Mouse (Mus musculus) telencephalon, adult 2 months (tissue): ENCODE measurements at regions not wholly inside any gene's neighbourhood (a gene's known extent, or its start where the extent isn't known, plus 50 kb on each side); places are given as distances from the start of the nearest gene placed in this dataset.

Source experiments
- DNase-seq: peaks from one replicate; pipeline ENCODE4 v3.0.0-alpha.2; 2011; ENCODE audit warnings: low read depth, low spot score

DNA sequence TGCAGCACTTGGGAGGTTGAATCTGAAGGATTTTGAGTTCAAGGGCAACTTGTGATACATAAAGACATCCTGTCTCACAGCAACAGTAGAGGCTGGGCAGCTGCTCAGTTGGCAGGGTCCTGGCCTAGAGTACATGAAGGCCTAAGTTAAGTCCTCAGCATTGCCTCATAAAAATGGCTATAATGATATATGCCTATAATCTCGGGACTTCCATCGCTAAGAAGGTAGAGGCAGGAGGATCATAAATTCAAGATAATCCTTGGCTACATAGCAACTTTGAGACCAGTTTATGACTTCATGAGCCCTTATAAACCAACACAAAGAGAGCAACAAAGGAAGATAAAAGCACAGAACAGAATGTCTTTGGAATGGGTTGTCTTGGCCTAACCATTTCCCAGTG lies 570.0 kb upstream of the Auts2 start:
- no peak for DNase-seq

GRCm38 (mm10) chr5:133106691-133107354 lies 563.7 kb upstream of the Auts2 start:
- no peak for DNase-seq

GRCm38 (mm10) chr5:133096340-133096739 lies 553.2 kb upstream of the Auts2 start:
- no peak for DNase-seq

GRCm38 (mm10) chr5:133084859-133085258 lies 541.7 kb upstream of the Auts2 start:
- DNase-seq = no peak

DNA sequence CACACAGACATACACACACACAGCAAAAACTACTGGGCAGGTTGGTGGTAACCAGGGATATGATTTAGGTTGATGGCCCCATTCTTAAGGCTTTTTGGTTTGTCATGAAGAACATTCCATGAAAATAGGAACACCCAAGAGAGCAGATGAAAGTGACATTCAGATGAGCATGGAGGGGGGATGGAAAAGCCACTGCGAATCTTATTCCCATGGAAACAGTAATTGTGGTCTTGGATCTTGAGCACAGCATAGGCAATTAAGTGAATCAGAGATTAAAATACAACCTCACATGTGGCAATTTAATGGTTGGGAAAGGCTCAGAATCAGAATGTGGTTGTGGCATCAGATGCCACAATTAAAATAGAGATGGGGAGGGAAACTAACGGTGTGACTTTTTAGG lies 537.6 kb upstream of the Auts2 start:
- peak; percentile 28 for DNase-seq

GRCm38 (mm10) chr5:133078916-133079315 lies 535.8 kb upstream of the Auts2 start:
- no peak for DNase-seq

DNA sequence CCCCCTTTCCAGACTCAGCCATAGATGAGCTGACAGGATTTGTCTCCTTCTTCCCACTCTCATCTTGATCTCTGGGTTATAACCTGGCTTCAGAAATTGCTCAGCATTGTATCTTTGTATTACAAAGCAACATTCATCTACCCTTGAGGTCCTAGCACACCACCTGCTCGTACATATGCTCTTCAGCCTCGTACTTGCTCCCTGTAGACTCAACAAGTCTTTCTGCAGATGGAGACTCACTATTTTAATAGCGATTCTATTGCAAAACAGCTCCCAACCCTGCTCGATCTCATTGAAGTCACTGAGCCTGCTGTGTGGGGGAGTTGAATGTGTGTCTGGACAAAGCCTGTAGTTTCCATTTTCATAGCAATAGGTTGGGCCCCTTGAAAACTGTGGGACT lies 535.2 kb upstream of the Auts2 start:
- DNase-seq = no peak

DNA sequence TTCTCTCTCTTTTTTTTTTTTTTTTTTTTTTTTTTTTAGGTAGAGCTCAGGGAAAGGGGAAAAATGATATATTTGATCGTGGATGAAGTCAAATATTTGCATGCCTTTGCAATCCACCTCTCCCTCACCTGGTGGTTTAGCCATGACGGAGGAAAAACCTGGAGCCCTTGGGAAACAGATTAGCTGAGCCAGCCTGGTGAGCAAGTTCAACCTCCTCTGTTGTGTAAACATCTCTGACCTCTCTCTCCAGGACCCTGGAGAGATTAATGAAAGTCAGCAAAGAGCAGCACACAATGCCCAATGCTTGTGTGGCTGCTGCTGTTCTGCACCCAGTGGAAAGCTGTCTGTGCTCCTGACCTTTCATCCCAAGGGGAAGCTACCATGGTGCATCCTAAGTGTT lies 530.2 kb upstream of the Auts2 start:
- no peak for DNase-seq

GRCm38 (mm10) chr5:133070141-133070540 lies 527.0 kb upstream of the Auts2 start:
- DNase-seq = no peak

DNA sequence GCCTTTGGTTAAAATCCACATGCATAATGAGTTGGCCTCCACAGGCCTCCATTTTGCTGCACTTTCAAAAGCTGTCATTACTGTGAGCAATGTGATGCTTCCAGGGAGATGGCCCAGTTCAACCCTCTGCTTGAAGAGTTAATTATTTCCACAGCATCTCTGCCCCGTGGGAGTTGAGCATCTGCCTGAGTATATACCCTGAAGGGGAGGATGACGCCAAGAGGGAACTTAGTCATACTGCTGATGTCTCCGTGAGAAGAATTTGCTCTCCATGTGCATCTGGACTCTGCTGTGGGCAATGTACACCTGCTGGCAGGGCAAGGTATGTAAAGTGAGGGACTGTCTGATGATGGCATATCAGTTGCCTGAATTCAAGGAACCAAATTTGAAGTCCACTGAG lies 519.3 kb upstream of the Auts2 start:
- DNase-seq = peak; percentile 68

DNA sequence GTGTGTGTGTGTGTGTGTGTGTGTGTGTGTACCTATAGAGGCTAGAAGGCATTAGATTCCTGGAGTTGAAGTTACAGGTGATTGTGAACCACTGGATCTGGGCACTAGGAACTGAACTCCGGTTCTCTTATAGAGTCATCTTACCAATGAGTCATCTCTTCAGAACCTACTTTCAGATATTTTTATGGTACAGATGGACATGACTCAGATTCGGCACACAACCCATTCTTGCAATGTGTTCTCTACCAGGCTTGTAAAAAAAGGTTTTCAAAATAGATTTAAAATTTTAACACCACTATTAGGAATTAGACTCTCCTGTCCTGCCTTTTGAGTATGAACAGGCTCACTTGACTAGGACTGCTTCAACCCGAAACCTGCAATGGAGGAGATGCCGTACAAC lies 504.3 kb upstream of the Auts2 start:
- DNase-seq = peak; percentile 52

DNA sequence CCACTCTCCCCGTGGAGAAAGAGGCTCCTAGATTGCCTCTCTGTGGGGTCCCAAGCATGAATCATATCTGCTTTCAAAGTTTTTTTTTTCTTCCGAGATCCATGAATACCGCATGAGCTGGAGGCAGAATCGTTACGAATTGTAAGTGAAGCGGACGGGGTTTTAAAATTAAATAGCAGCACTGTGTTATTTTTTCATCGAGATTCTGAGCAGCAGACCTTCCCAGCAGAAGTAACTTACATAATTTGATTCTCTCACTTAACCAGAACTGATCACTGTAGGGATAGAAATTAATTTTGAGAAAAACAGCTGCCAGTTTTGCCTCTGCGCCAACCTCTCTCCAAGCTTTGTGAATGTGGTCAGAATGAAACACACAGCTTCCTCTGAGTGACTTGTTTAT lies 502.5 kb upstream of the Auts2 start:
- peak; percentile 48 for DNase-seq

DNA sequence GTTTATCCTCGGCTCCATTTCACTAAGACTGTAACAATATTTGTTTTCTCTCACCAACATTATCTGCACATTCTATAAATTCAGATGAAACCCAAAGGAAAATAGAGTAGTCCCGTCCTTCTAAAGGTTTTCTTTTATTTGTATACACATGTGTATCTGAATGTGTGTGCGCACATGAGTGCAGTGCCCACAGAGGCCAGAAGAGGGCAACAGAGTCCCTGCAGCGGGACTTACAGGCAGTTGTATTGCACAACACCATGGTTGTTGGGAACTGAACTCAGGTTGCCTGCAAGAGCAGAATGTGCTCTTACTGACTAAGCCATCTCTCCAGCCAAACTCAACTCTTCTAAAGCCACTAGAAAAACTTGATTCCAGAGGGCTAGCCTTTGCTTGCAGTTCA lies 484.4 kb upstream of the Auts2 start:
- DNase-seq = no peak

DNA sequence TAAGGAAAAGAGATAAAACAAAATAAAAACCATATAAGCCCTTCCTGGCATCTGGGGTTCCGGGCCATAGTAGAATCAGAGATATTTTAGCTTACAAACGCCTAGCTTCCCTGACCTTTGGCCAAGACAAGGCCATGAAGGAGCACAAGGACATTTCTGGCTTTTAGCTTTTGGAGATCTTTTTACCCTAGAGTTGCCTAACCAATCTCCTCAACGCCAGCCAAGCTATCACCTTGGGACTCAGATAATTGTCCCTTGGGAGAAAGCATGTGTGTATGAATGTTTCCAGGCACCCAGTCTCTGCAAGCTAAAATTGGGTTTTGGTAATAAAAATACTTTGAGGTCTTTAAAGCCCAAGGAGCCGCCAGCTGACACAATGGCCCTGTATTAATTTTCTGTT lies 482.0 kb upstream of the Auts2 start:
- no peak for DNase-seq

DNA sequence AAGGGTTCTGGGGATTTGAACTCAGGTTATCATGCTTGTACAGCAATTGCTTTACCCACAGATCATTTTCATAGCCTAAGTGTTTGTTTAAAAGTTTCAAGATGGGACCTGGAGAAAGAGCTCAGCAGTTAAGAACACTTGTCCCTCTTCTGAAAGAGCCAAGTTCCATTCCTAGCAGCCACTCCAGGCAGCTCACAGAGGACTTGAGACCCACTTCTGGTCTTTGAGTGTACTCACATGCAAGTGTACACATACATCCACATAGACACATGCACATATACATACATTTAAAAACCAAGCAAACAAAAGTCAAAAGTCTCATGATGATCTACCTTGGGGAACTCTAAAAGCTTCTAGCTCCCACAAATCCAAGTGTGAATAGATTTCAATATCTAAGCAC lies 477.7 kb upstream of the Auts2 start:
- DNase-seq = no peak

GRCm38 (mm10) chr5:133020116-133020515 lies 477.0 kb upstream of the Auts2 start:
- no peak for DNase-seq

- DNase-seq = peak; percentile 87
Measured at GRCm38 (mm10) chr5:133010624-133011575, 467.8 kb upstream of the Auts2 start.

DNA sequence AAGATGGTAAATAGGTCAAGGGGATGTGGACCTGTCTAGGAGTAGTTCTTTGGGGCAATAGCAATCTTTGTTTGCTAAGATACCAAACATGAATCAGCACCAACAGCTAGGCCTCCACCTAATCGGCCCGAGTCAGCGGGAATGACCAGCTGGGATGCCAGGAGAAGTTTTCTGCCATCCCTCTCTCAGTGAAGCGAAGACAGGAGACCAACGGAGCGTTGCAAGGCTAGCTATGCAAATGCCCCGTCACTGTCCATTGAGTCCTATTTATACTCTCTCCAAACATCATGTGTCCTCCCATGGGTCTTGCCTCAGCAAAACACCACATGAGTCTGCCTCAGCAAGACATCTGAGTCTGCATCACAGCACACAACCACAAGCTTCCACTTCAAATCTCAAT lies 439.7 kb upstream of the Auts2 start:
- no peak for DNase-seq

DNA sequence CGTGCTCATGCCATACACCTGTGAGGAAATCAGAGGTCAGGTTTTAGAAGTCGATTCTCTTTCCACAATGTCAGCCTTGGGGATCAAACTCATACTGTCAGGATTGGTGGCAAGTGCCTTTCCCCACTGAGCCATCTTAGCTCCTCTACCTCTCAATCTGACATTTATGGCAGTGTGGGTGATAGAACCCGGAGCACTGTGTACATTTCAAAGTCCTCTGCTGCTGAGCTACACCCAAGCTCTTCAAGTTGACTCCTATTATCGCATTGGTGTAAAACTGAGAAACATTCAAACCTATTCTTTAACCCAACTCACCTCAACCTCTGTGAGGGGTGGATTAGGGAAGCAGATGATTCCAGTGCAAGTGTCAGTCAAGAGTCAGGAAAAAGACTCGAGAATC lies 435.9 kb upstream of the Auts2 start:
- DNase-seq = no peak

GRCm38 (mm10) chr5:132975303-132975932 lies 432.3 kb upstream of the Auts2 start:
- peak; percentile 26 for DNase-seq

GRCm38 (mm10) chr5:132974876-132975275 lies 431.7 kb upstream of the Auts2 start:
- DNase-seq = no peak

DNA sequence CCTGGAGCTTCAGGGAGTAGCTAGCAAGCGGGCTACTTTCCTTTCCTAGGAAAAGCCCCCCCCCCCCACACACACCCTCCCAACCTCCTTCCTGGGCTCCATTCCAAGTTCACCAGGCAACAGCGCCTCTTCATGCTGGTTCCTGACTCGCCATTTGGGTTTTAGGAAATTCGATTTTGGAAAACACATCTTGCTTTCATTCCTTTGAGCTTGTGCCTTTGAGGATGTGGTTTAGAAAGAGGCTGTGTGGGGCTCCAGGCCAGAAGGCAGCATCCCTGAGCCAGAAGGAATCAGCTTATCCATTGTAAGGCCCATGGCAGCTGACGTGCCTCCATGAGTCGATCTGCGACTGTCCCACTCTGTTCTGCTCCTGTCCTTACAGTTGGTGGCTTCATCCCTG lies 427.9 kb upstream of the Auts2 start:
- no peak for DNase-seq

GRCm38 (mm10) chr5:132969376-132969775 lies 426.2 kb upstream of the Auts2 start:
- DNase-seq = no peak
